Mouse (Mus musculus) heart, postnatal 0 days (tissue): ENCODE data around the gene Rps3.

Experiments used
- CTCF ChIP-seq: IDR thresholded peaks from 2 replicates; pipeline ENCODE4 v1.5.1; 2016; ENCODE audit warnings: antibody characterized with exemption, control low read depth, low read depth
- EP300 ChIP-seq: IDR thresholded peaks from 2 replicates; pipeline ENCODE4 v1.6.1; 2016; ENCODE audit warnings: antibody characterized with exemption, low read depth

DNA sequence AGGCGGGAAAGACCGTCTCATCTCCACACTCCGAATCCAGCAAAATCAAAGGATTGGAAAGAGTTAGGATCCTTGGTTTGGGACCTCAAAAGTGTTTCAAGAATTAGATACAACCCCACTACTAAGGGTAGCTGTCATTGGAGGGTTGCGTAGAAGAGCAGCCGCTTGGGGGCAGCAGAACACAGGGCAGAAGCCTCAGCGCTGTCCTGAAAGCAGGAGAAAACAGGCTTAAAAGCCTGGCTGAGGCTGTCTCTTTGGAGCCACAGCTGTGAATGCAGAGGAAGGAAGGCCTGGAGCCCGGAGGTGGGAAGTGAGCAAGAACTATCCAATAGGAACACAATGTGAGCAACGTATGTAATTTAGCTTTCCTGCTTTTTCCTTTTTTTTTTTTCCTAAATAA, 16.7 kb upstream of the Rps3 start:
- TF ChIP-seq CTCF, result peak; percentile 97
- TF ChIP-seq EP300, result no peak
